Mouse (Mus musculus): Measurements from ENCODE around the gene Slc27a1. TPM values are rescaled to one million over a fixed set of nuclear protein-coding genes. Genes with fewer than 3 reads are reported as not detected.

Slc27a1 gene
- total and polyA plus RNA-seq, 3 experiments: 0.46 to 1.3 TPM; not detected in 1

GRCm38 (mm10) chr8:71629096-71629697 lies 60.5 kb downstream of the Slc27a1 start (continued):
- TF ChIP-seq ZMIZ1 (IDR thresholded peaks at IDR 0.05; ENCODE audit: low read depth, low read length): peak; percentile 23; the same call in 1 of the 2 replicates
- TF ChIP-seq GABPA (IDR thresholded peaks at IDR 0.05; ENCODE audit: low read depth, low read length): no peak
- no peak for TF ChIP-seq TAL1 (IDR thresholded peaks at IDR 0.05; ENCODE audit: low read length)
- TF ChIP-seq MAZ (IDR thresholded peaks at IDR 0.05; ENCODE audit: low read depth, low read length): 0 out of 2 replicates have a peak, but pooled peaks have one; percentile 67
- no peak for TF ChIP-seq ZKSCAN1 (IDR thresholded peaks at IDR 0.05; ENCODE audit: low read depth, low read length)
- TF ChIP-seq CTCF (IDR thresholded peaks at IDR 0.05 in 2 of 3, conservative IDR thresholded peaks at IDR 0.05 in 1 of 3; ENCODE audit: control insufficient read depth in 1 of 3, insufficient read depth in 1 of 3, low read depth in 2 of 3, low read length in 3 of 3, poor library complexity in 1 of 3, severe bottlenecking in 1 of 3): peak in 2 of 3 experiments; percentile 7 to 20; a peak in 2 of 6 replicates
- TF ChIP-seq NELFE (IDR thresholded peaks at IDR 0.05; ENCODE audit: low read depth, low read length): peak; percentile 86
- peak; percentile 64; the same call in 1 of the 2 replicates for TF ChIP-seq POLR2AphosphoS5 (IDR thresholded peaks at IDR 0.05; ENCODE audit: borderline replicate concordance, low read depth, low read length)
- no peak for TF ChIP-seq CHD2 (IDR thresholded peaks at IDR 0.05; ENCODE audit: low read length)
- no peak for TF ChIP-seq JUND (IDR thresholded peaks at IDR 0.05; ENCODE audit: low read depth, low read length)
- TF ChIP-seq MYB (IDR thresholded peaks at IDR 0.05; ENCODE audit: low read depth, low read length): no peak
- TF ChIP-seq EP300 (IDR thresholded peaks at IDR 0.05; ENCODE audit: low read depth in 1 of 2, low read length in 2 of 2): no peak
- peak; percentile 50; the same call in 1 of the 2 replicates for TF ChIP-seq POLR2AphosphoS2 (IDR thresholded peaks at IDR 0.05; ENCODE audit: low read length)

GRCm38 (mm10) chr8:71629781-71630212 lies 61.1 kb downstream of the Slc27a1 start:
- Histone ChIP-seq H3K79me2 (ENCODE audit: control insufficient read depth, insufficient read depth, low read length, poor library complexity) (no peaks in the 10 kb centered on the region; the same call in 1 of the 2 replicates), H3K4me1 (ENCODE audit: control insufficient read depth in 1 of 2, insufficient read depth in 2 of 2, low read length in 2 of 2) (peaks cover 2 to 35% of the 10 kb centered on the region in 2 experiments; a peak in 3 of 4 replicates), H3K9ac (ENCODE audit: control insufficient read depth, low read depth, low read length, poor library complexity, severe bottlenecking) (peak overlapping the region; percentile 61), H3K36me3 (ENCODE audit: control insufficient read depth in 1 of 2, insufficient read depth in 2 of 2, low read length in 2 of 2) (peaks cover 0 to 12% of the 10 kb centered on the region in 2 experiments; a peak in 2 of 4 replicates), H3K27me3 (ENCODE audit: control insufficient read depth in 1 of 2, insufficient read depth in 2 of 2, low read length in 2 of 2) (no peaks in the 10 kb centered on the region), H3K4me3 (ENCODE audit: control insufficient read depth in 1 of 2, insufficient read depth in 1 of 2, low read depth in 2 of 2, low read length in 2 of 2) (peak overlapping the region; percentile 43 to 65), H3K27ac (ENCODE audit: control insufficient read depth, low read depth, low read length) (no peak overlapping the region; the same call in 1 of the 2 replicates), H3K9me3 (replicated peaks; ENCODE audit: insufficient read depth, low read length) (no peaks in the 10 kb centered on the region)
- peak; percentile 80 for DNase-seq (ENCODE audit: low read depth, low spot score)
- TF ChIP-seq SIN3A (IDR thresholded peaks at IDR 0.05; ENCODE audit: low read length) (0 out of 2 replicates have a peak, but pooled peaks have one; percentile 31), KAT2A (conservative IDR thresholded peaks at IDR 0.05; ENCODE audit: low read depth, low read length) (no peak), NRF1 (IDR thresholded peaks at IDR 0.05; ENCODE audit: insufficient read depth, low read depth, low read length, poor library complexity, severe bottlenecking) (peak; percentile 25; the same call in 1 of the 2 replicates), RCOR1 (IDR thresholded peaks at IDR 0.05; ENCODE audit: low read depth, low read length) (no peak)

GRCm38 (mm10) chr8:71630761-71631160 lies 62.1 kb downstream of the Slc27a1 start:
- no peaks in the 10 kb centered on the region; the same call in 1 of the 2 replicates for H3K79me2 ChIP-seq (ENCODE audit: control insufficient read depth, insufficient read depth, low read length, poor library complexity)
- H3K27ac ChIP-seq (ENCODE audit: control insufficient read depth, low read depth, low read length): no peak overlapping the region
- no peak for DNase-seq (ENCODE audit: low read depth, low spot score)
- H3K9ac ChIP-seq (ENCODE audit: control insufficient read depth, low read depth, low read length, poor library complexity, severe bottlenecking): no peak overlapping the region
- H3K9me3 ChIP-seq (replicated peaks; ENCODE audit: insufficient read depth, low read length): no peaks in the 10 kb centered on the region
- peaks cover 0 to 12% of the 10 kb centered on the region in 2 experiments; a peak in 2 of 4 replicates for H3K36me3 ChIP-seq (ENCODE audit: control insufficient read depth in 1 of 2, insufficient read depth in 2 of 2, low read length in 2 of 2)
- no peak overlapping the region for H3K4me3 ChIP-seq (ENCODE audit: control insufficient read depth in 1 of 2, insufficient read depth in 1 of 2, low read depth in 2 of 2, low read length in 2 of 2)
- H3K27me3 ChIP-seq (ENCODE audit: control insufficient read depth in 1 of 2, insufficient read depth in 2 of 2, low read length in 2 of 2): no peaks in the 10 kb centered on the region
- H3K4me1 ChIP-seq (ENCODE audit: control insufficient read depth in 1 of 2, insufficient read depth in 2 of 2, low read length in 2 of 2): peaks cover 2 to 35% of the 10 kb centered on the region in 2 experiments; a peak in 3 of 4 replicates
- TF ChIP-seq USF2 (IDR thresholded peaks at IDR 0.05; ENCODE audit: borderline replicate concordance in 1 of 2, insufficient read depth in 1 of 2, low read depth in 1 of 2, low read length in 2 of 2) (no peak), TBP (IDR thresholded peaks at IDR 0.05; ENCODE audit: low read depth, low read length) (no peak), ZNF384 (IDR thresholded peaks at IDR 0.05; ENCODE audit: low read depth, low read length) (no peak), MXI1 (IDR thresholded peaks at IDR 0.05; ENCODE audit: low read depth, low read length) (no peak), ELF1 (IDR thresholded peaks at IDR 0.05; ENCODE audit: low read depth, low read length) (no peak), GABPA (IDR thresholded peaks at IDR 0.05; ENCODE audit: low read depth, low read length) (no peak), MAFK (IDR thresholded peaks at IDR 0.05; ENCODE audit: borderline replicate concordance, low read depth, low read length) (no peak), ZC3H11A (IDR thresholded peaks at IDR 0.05; ENCODE audit: low read depth, low read length) (no peak), CTCF (IDR thresholded peaks at IDR 0.05 in 2 of 3, conservative IDR thresholded peaks at IDR 0.05 in 1 of 3; ENCODE audit: control insufficient read depth in 1 of 3, insufficient read depth in 1 of 3, low read depth in 2 of 3, low read length in 3 of 3, poor library complexity in 1 of 3, severe bottlenecking in 1 of 3) (no peak), NRF1 (IDR thresholded peaks at IDR 0.05; ENCODE audit: insufficient read depth, low read depth, low read length, poor library complexity, severe bottlenecking) (no peak), EP300 (IDR thresholded peaks at IDR 0.05; ENCODE audit: low read depth in 1 of 2, low read length in 2 of 2) (no peak), KAT2A (conservative IDR thresholded peaks at IDR 0.05; ENCODE audit: low read depth, low read length) (no peak), MAZ (IDR thresholded peaks at IDR 0.05; ENCODE audit: low read depth, low read length) (no peak), POLR2AphosphoS5 (IDR thresholded peaks at IDR 0.05; ENCODE audit: borderline replicate concordance, low read depth, low read length) (no peak), POLR2A (IDR thresholded peaks at IDR 0.05; ENCODE audit: control insufficient read depth in 1 of 2, insufficient read depth in 1 of 2, low read depth in 1 of 2, low read length in 2 of 2, poor library complexity in 1 of 2) (no peak), BHLHE40 (IDR thresholded peaks at IDR 0.05; ENCODE audit: borderline replicate concordance, low read depth, low read length) (no peak)

All from MEL (cell line).